Mouse (Mus musculus): ENCODE measurements around the gene Naga.
"Not testable (repeated sequence)": the region's sequence is repeated elsewhere in the genome, so short reads cannot be mapped to it uniquely, and the experiment has no call there.

Naga gene

GRCm38 (mm10) chr15:82338593-82339112, at the start of gene Naga, which contains the start of the genes Pheta2 and Smdt1:
Naga (minus strand) TSS chr15:82338925.
Pheta2 (plus strand) TSS chr15:82338942.
Smdt1 (plus strand) TSS chr15:82338959.
- DNase-seq = peak; percentile 97 to 98

- no peak for DNase-seq
Measured at GRCm38 (mm10) chr15:82385729-82386128, 47.0 kb upstream of the Naga start.

GRCm38 (mm10) chr15:82382441-82382840, 43.7 kb upstream of the Naga start:
- no peak for DNase-seq

- DNase-seq = no peak
Measured at GRCm38 (mm10) chr15:82380714-82381062, 42.0 kb upstream of the Naga start.

GRCm38 (mm10) chr15:82379871-82380713, 41.4 kb upstream of the Naga start, which contains the start of gene Cyp2d22:
Cyp2d22 (minus strand) TSS chr15:82380260.
- peak; percentile 62 to 73 for DNase-seq

- peak in 1 of 2 experiments; percentile 21 for DNase-seq
Measured at GRCm38 (mm10) chr15:82379511-82379870, 40.8 kb upstream of the Naga start.

- DNase-seq = peak in 1 of 2 experiments; percentile 41
Measured at GRCm38 (mm10) chr15:82378261-82379180, 39.8 kb upstream of the Naga start.

GRCm38 (mm10) chr15:82377701-82378100, 39.0 kb upstream of the Naga start:
- no peak for DNase-seq

GRCm38 (mm10) chr15:82376393-82377138, 37.8 kb upstream of the Naga start:
- peak; percentile 73 to 81 for DNase-seq

- no peak for DNase-seq
Measured at GRCm38 (mm10) chr15:82375855-82376254, 37.1 kb upstream of the Naga start.

GRCm38 (mm10) chr15:82374437-82374836, 35.7 kb upstream of the Naga start:
- DNase-seq = no peak

GRCm38 (mm10) chr15:82372991-82373390, 34.3 kb upstream of the Naga start:
- DNase-seq = no peak

GRCm38 (mm10) chr15:82372446-82372845, 33.7 kb upstream of the Naga start:
- DNase-seq = no peak

- DNase-seq = no peak
Measured at GRCm38 (mm10) chr15:82368851-82369250, 30.1 kb upstream of the Naga start.

GRCm38 (mm10) chr15:82368146-82368545, 29.4 kb upstream of the Naga start:
- DNase-seq = no peak

- peak in 1 of 2 experiments; percentile 5 for DNase-seq
Measured at GRCm38 (mm10) chr15:82364561-82364960, 25.8 kb upstream of the Naga start.

GRCm38 (mm10) chr15:82363801-82364200, 25.1 kb upstream of the Naga start:
- DNase-seq = not testable (repeated sequence)

GRCm38 (mm10) chr15:82362234-82362633, 23.5 kb upstream of the Naga start:
- DNase-seq = no peak

GRCm38 (mm10) chr15:82361459-82362018, 22.8 kb upstream of the Naga start:
- peak in 1 of 2 experiments; percentile 44 for DNase-seq

GRCm38 (mm10) chr15:82358431-82359260, 19.9 kb upstream of the Naga start:
- DNase-seq = peak in 1 of 2 experiments; percentile 17
